In genomic region chr5:48187819-48188218, GRCm38 (mm10) we compare ENCODE assay signal across 29 mouse cellular contexts.
"Had no signal": no experiment of that assay in that cellular context is flagged by ENCODE, and none has a peak within 500 bp of the region (broad histone marks: within the 10 kb centered on the region; RNA-seq: fewer than 3 reads in every experiment).

No protein-coding gene starts in this region.

- H3K4me3 ChIP-seq: heart, embryonic 10.5 days; heart, embryonic 12.5 days; hindbrain, embryonic 10.5 days; hindbrain, embryonic 12.5 days; intestine, embryonic 15.5 days; kidney, embryonic 15.5 days; limb, embryonic 10.5 days; limb, embryonic 12.5 days; liver, embryonic 13.5 days; liver, embryonic 15.5 days had no signal

- H3K9me3 ChIP-seq: heart, embryonic 10.5 days; heart, embryonic 12.5 days; hindbrain, embryonic 10.5 days; hindbrain, embryonic 12.5 days; intestine, embryonic 15.5 days; kidney, embryonic 15.5 days; limb, embryonic 10.5 days; limb, embryonic 12.5 days; liver, embryonic 13.5 days; liver, embryonic 15.5 days had no signal

- H3K27me3 ChIP-seq: heart, embryonic 12.5 days; hindbrain, embryonic 12.5 days; intestine, embryonic 15.5 days; kidney, embryonic 15.5 days; limb, embryonic 12.5 days; liver, embryonic 13.5 days; liver, embryonic 15.5 days had no signal

- H3K27ac ChIP-seq: heart, embryonic 10.5 days; hindbrain, embryonic 10.5 days; hindbrain, embryonic 12.5 days; hindbrain, embryonic 14.5 days; intestine, embryonic 15.5 days; kidney, embryonic 15.5 days; kidney, postnatal 0 days; limb, embryonic 10.5 days; limb, embryonic 12.5 days; liver, embryonic 13.5 days; liver, embryonic 15.5 days had no signal

- ATAC-seq: hindbrain, embryonic 16.5 days; inflammation-experienced regulatory T-cells, adult 6 months; intestine, embryonic 15.5 days; intestine, postnatal 0 days; liver, postnatal 0 days had no signal

- H3K36me3 ChIP-seq: heart, embryonic 12.5 days; hindbrain, embryonic 12.5 days; intestine, embryonic 15.5 days; kidney, embryonic 15.5 days; limb, embryonic 10.5 days; limb, embryonic 12.5 days; liver, embryonic 13.5 days; liver, embryonic 15.5 days had no signal

- H3K4me1 ChIP-seq: heart, embryonic 10.5 days; heart, embryonic 12.5 days; hindbrain, embryonic 10.5 days; hindbrain, embryonic 12.5 days; intestine, embryonic 15.5 days; kidney, embryonic 15.5 days; limb, embryonic 10.5 days; limb, embryonic 12.5 days; liver, embryonic 13.5 days; liver, embryonic 15.5 days had no signal

- H3K9ac ChIP-seq: heart, embryonic 12.5 days; hindbrain, embryonic 12.5 days; hindbrain, embryonic 14.5 days; intestine, embryonic 15.5 days; kidney, embryonic 15.5 days; limb, embryonic 12.5 days; liver, embryonic 13.5 days; liver, embryonic 15.5 days; liver, postnatal 0 days had no signal

- H3K4me2 ChIP-seq: heart, embryonic 12.5 days; hindbrain, embryonic 12.5 days; hindbrain, embryonic 14.5 days; intestine, embryonic 15.5 days; kidney, embryonic 15.5 days; limb, embryonic 12.5 days; liver, embryonic 11.5 days; liver, embryonic 13.5 days; liver, embryonic 15.5 days had no signal

- DNase-seq: gastrocnemius, postnatal 10 days; gastrocnemius, postnatal 25 days; heart, adult 18-20 months; heart, postnatal 10 days; heart, postnatal 4 days; kidney, adult 2 months; kidney, adult 9 months; kidney, postnatal 14 days; kidney, postnatal 36 days; layer of hippocampus, adult 9-11 months; layer of hippocampus, postnatal 36 days; liver; liver, embryonic 13.5 days; liver, postnatal 0 days had no signal
